Mouse (Mus musculus): ENCODE data around the gene B3gat3.

Gene B3gat3

DNA sequence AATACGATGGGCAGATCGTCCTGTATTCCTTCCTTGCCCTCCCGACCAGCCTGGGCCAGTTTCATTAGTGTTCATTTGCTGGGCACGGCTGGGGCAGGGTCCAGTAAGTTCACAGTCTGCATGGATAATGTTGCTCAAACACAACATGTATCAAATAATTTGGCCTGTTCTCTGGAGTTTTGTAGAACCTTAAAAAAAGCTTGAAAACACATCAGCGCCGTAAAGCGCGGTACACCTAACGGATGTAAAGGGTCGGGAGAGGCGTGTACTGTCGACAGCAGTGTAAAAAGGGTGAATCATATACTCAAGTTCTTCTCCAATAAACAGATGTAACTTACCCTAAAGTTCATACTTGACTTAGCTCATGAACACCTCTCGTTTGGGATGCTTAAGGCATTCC is 21.6 kb upstream of the B3gat3 start:
- DNase-seq, result no peak

- peak in 1 of 2 experiments; percentile 42 for DNase-seq
These were observed 21.1 kb upstream of the B3gat3 start for GRCm38 (mm10) chr19:8899079-8899478.

- no peak for DNase-seq
These were observed 16.8 kb upstream of the B3gat3 start for GRCm38 (mm10) chr19:8903412-8903811.

GRCm38 (mm10) chr19:8908531-8908930 is 11.6 kb upstream of the B3gat3 start:
- DNase-seq, result no peak

DNA sequence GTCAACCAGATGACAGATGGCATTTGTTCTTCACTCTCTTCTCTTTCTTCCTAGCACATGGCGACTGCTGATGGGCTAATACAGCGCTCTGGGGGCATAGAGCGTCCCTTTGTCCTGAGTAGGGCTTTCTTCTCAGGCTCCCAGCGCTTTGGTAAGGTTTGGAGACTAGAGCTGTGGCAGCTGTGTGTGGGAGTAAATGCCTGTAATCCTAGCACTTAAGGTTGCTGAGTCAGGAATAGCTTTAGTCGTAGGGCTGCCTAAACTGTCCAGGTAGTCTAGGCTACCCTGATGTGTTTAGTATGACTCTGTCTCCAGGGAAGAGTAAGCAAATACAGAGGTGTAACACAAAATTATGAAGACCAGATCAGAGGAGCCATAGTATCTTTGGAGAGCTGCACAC is 8.4 kb upstream of the B3gat3 start:
- DNase-seq, result no peak

- DNase-seq, result no peak
These were observed 6.0 kb upstream of the B3gat3 start for GRCm38 (mm10) chr19:8914212-8914611.

DNA sequence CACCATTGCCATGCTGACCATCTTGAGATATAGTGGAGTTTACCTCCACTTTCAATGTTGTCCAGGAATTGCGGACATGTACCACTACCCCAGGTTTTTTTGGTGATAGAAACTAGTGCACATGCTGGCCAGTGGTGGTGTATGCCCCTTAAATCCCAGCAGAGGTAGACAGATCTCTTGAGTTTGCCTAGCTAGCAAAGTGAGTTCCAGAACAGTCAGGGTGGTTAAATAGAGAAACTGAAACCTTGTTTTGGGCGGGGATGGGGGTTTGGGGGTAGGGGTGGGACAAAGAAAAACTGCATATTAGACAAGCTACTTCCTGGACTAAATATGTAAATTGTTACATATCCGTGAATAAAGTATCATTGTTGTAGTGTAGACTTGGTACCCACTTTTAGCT is 1.2 kb upstream of the B3gat3 start:
- DNase-seq, result no peak

DNA sequence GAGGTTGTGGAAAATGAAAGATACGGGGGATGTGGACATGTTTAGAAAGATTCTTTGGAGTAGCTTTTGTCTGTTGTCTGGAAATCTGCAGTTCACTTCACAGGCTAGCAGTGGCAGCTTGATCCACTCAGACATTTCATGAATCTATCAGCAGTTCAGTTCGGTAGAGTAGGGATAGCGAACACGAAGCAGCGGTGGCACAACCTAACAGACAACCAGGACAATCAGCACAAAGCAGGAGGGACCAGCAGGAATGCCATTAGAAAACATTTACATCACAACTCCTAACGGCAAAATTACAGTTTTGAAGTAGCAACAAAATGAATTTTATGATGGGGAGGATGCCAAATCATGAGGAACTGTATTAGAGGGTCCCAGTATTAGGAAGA is 496 bp upstream of the B3gat3 start:
- DNase-seq, result no peak

GRCm38 (mm10) chr19:8920836-8921291 is 690 bp downstream of the B3gat3 start:
- DNase-seq, result peak in 1 of 2 experiments; percentile 38

GRCm38 (mm10) chr19:8921741-8922140 is 1.6 kb downstream of the B3gat3 start:
- peak in 1 of 2 experiments; percentile 18 for DNase-seq

GRCm38 (mm10) chr19:8926766-8927165 is 6.6 kb downstream of the B3gat3 start:
- no peak for DNase-seq

DNA sequence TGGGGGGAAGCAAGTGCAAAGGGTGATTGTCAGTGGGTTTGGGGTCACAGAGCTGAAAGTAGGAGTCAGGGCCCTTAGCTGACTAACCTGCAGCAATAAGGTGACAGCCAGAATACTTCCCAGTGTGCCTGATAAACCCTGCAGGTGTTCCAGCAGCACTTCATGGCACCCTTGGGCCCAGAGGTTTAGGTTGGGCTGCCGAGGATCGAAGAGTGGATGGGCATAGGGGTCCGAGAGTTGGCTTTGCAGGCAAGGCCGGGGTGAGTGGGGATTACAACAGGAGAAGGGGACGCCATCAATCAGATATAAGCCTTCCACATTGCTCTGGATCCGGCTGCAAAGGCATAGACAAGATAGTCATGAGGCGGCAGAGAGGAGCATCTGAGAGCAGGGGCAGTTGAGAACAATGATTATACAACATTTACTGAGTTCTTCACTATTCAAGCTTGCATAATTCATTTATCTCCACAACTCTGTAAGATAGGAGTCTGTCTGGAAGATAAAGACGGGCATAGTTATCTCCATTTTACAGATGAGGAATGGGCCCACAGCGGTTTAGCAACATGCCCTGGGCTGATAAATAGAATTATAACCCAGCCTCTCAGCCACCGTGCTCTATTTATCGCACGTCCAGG is 7.8 kb downstream of the B3gat3 start:
- DNase-seq, result no peak

DNA sequence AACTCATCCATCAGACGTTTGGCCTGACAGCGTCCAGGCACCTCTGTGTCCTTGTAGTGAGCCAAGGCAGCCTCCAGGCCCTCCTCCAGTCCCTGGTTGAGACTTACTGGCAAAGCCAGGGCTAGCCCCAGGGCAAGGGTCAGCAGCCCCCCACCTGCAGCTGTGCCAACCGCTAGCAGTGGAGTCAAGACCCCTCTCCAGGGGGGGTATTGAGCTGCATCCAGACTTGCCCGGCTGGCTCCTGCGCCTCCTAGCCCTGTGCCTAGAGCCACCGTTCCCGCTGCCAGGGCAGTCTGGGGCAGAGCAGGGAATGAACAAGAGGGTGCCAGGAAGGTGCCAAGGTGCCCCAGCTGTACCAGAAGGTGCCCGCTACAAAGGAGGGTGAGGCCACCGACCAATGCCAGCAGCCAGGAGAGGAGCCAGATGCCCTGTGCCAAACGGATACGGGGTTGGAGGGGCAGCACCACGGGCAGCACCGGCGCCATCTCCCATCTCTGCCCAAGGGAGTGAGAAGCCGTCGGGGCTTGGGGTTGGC is 8.6 kb downstream of the B3gat3 start:
- DNase-seq, result peak; percentile 58 to 64

GRCm38 (mm10) chr19:8929224-8930088 is 9.3 kb downstream of the B3gat3 start, which contains the start of the genes Rom1 and Eml3:
Rom1 (minus strand) TSS chr19:8929356.
Eml3 (plus strand) TSS chr19:8929552.
- DNase-seq, result peak; percentile 67 to 80

DNA sequence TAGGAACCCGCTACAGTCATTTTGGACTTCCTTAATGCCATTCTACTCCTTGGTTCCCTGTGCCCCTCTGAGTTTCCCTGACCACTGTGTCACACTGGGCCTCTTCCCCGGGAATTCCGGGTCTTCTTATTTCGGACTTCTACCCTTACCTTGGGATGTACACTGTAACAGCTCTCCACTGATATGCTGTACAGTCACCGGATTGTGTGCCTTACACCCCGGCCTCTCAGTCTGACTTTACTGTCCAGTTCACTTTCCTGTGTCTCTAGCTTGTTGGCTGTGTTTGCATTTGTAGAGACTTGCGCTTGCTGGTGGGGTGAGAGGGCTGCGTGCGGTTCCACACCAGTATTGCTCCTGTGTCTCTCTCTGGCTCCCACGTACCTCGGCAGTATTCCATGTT is 9.9 kb downstream of the B3gat3 start:
- no peak for DNase-seq

- no peak for DNase-seq
These were observed 10.6 kb downstream of the B3gat3 start for GRCm38 (mm10) chr19:8930771-8931170.

- DNase-seq, result no peak
These were observed 16.6 kb downstream of the B3gat3 start for GRCm38 (mm10) chr19:8936736-8937135.

- DNase-seq, result peak; percentile 21 to 45
These were observed 20.5 kb downstream of the B3gat3 start for GRCm38 (mm10) chr19:8940526-8941133.

- DNase-seq, result peak in 1 of 2 experiments; percentile 30
These were observed 21.0 kb downstream of the B3gat3 start for GRCm38 (mm10) chr19:8941136-8941514.

- DNase-seq, result peak; percentile 100
These were observed 21.5 kb downstream of the B3gat3 start, which contains the start of gene Mta2 for GRCm38 (mm10) chr19:8941515-8942217. Mta2 (plus strand) TSS chr19:8941875.

GRCm38 (mm10) chr19:8942276-8942964 is 22.2 kb downstream of the B3gat3 start:
- DNase-seq, result no peak

GRCm38 (mm10) chr19:8943047-8943446 is 22.9 kb downstream of the B3gat3 start:
- DNase-seq, result no peak
